Mouse (Mus musculus): ENCODE measurements around the gene H2-Q10.
"Not testable (repeated sequence)": the region's sequence is repeated elsewhere in the genome, so short reads cannot be mapped to it uniquely, and the experiment has no call there.

GRCm38 (mm10) chr17:35465651-35466050, 4.2 kb upstream of the H2-Q10 start:
- not testable (repeated sequence) for TF ChIP-seq POLR2A (IDR thresholded peaks at IDR 0.05; ENCODE audit: insufficient read depth, low read length)
- peak; percentile 74 for TF ChIP-seq CTCF (IDR thresholded peaks at IDR 0.05; ENCODE audit: low read depth, low read length)

Data from ES-Bruce4 (cell line).